Mouse (Mus musculus): Measurements from ENCODE around the gene Acin1.
"Not testable (repeated sequence)": the region's sequence is repeated elsewhere in the genome, so short reads cannot be mapped to it uniquely, and the experiment has no call there.

The Acin1 gene

DNA sequence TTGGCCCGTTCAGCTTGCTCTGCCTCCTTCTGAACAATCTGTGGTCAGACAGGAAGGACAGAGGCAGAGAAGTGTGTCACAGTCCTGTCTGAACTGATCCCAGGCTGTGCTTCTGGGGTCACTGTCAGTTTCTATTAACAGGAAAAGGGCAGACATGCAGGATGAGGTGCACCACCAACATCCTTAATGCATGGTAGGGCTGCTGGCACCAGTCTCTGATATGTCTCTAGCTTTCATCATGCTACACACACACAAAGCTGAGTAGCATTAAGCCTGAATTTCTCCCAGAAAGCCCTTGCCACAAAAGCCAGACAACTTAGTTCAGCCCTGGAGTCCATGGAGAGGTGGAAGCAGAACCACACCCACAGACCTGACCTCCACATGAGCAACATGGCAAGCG is 43.7 kb downstream of the Acin1 start:
- no peak for DNase-seq (ENCODE audit: low read depth, low spot score)

GRCm38 (mm10) chr14:54642224-54642944 is 44.3 kb downstream of the Acin1 start:
- DNase-seq (ENCODE audit: low read depth, low spot score) = no peak

- DNase-seq (ENCODE audit: low read depth, low spot score) = peak; percentile 92
Observed at GRCm38 (mm10) chr14:54641305-54641969, 45.3 kb downstream of the Acin1 start, which contains the start of gene Cdh24. Cdh24 (minus strand) TSS chr14:54641364.

- no peak for DNase-seq (ENCODE audit: low read depth, low spot score)
Observed at GRCm38 (mm10) chr14:54640946-54641304, 45.8 kb downstream of the Acin1 start, which contains the start of gene Gm17606. Gm17606 (plus strand) TSS chr14:54640952.

DNA sequence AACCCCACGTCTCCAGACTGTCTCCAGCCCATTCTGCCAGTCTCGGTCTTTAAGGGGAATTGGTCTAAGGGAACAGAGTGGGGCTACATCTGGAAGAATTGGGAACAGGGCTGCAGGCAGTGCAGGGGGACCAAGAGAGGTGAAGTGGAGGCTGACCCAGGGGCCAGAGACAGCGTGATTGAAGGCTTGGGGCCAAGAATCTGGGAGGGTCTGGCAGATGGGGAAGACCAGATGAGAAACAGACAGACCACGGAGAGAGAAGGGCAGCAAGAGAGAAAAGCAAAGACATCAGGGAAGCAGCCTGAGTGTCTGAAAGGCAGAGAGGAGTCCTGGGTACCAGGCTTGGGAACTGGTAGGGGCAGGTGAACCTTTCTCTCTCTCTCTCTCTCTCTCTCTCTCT is 46.6 kb downstream of the Acin1 start:
- DNase-seq (ENCODE audit: low read depth, low spot score) = no peak

- DNase-seq (ENCODE audit: low read depth, low spot score) = no peak
Observed at GRCm38 (mm10) chr14:54638210-54638609, 48.5 kb downstream of the Acin1 start.

DNA sequence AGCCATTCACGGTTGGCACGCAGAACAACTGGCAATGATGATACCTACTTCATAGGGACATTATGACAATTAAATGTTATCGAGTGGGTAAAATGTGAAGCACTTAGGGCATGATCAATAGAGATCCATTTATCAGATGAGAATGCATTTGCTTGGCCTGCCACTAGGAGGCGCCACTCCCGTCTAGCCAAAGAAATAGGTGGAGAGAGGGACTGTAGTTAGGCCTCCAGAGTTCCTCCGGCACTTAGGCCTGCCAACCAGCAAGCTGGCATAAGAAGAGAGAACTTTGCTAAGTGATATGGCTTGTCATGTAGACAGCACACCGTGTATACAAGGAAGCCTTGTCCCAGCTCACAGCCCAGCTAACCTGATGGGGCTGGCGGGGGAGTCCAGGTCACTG is 49.8 kb downstream of the Acin1 start:
- DNase-seq (ENCODE audit: low read depth, low spot score) = peak; percentile 62

DNA sequence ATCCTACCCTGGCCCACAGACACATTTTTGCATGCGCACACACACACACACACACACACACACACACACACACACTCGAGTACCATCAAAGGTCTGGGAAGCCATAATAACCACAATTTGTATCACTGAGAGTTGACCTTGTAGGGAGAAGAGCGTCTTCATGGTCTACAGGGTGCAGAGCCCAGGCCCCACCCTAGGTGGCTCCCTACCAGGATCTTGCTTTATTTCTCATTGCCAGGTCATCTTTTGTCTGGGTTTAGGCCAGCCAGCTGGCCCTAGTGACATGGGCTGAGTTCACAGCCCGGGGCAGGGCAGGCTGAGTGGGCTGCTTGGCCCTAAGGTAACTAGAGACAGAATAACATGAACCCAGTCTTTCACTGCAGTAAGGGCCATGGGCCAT is 52.5 kb downstream of the Acin1 start:
- DNase-seq (ENCODE audit: low read depth, low spot score) = peak; percentile 34

GRCm38 (mm10) chr14:54632252-54632651 is 54.5 kb downstream of the Acin1 start:
- no peak for DNase-seq (ENCODE audit: low read depth, low spot score)

- no peak for DNase-seq (ENCODE audit: low read depth, low spot score)
Observed at GRCm38 (mm10) chr14:54631240-54631599, 55.5 kb downstream of the Acin1 start.

DNA sequence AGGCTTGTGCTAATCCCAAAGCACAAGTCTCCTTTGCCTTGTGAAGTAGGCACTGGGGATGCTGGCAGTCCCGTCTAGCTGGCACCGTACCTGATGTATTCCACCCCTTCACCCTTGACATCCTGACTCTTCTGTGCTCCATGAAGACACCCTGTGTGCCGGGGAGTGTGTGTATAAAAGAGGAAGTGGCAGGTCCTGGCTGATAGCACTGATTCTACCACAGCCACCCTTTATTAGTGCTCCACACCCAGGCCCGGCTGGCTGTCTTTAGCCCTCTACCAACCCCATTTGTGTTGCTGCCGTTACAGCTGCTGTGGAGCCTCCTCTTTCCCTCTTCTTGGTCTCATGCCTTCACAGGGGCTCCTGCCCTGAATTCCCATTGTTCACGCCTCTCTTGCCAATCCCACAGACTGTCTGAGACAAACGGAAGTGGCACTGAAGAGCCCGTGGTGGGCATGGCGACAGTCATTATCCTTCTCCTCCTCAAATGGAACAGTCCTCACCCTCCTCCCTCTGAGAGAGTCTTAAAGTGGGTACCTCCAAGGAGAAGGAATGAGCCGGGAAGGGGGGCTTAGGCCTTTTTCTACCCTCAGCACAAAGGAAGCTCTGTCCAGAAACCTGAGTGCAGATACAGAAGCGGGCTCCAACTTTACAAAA is 56.0 kb downstream of the Acin1 start:
- DNase-seq (ENCODE audit: low read depth, low spot score) = no peak

GRCm38 (mm10) chr14:54629797-54630196 is 56.9 kb downstream of the Acin1 start:
- DNase-seq (ENCODE audit: low read depth, low spot score) = no peak

DNA sequence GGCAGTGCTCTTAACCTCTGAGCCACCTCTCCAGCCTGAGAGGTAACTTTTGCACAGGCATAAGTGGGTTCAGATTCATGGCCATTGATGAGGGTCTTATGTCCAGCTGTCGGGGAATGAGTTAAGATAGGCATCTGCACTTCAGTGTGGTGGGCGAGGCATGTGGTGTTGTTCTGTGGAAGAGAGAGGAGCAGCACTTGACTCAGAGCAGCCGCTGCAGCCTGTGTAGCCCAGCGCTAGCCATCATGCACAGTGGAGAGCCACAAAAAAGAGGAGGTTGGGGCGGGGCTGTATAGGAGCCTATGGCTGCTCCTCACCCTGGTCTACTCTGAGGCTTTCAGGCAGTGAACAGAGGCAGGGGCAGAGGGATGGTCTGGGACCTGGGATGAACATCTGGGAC is 58.6 kb downstream of the Acin1 start:
- DNase-seq (ENCODE audit: low read depth, low spot score) = no peak

GRCm38 (mm10) chr14:54624976-54625375 is 61.8 kb downstream of the Acin1 start:
- no peak for DNase-seq (ENCODE audit: low read depth, low spot score)

DNA sequence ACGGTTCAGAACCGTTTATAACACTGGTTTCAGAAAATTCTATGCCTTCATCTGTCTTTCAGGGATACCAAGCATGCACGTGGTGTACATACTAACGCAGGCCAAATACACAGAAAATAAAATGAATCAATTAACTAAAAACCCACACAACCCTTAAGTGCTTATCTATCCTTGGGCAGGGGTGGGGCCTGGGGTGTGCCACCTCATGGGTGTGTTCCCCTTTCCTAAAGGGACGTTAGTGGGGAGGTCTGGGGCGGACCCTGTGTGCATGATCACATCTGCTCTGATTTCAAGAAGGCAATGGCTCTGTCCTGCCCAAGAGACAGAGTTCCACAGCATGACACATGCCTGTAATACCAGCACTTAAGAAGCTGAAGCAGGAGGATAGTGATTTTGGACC is 63.4 kb downstream of the Acin1 start:
- no peak for DNase-seq (ENCODE audit: low read depth, low spot score)

GRCm38 (mm10) chr14:54621133-54621532 is 65.6 kb downstream of the Acin1 start, which contains the start of gene Psmb11:
Psmb11 (plus strand) TSS chr14:54621433.
- DNase-seq (ENCODE audit: low read depth, low spot score) = no peak

GRCm38 (mm10) chr14:54617897-54618365 is 68.8 kb downstream of the Acin1 start, which contains the start of gene Psmb5:
Psmb5 (minus strand) TSS chr14:54618022.
- DNase-seq (ENCODE audit: low read depth, low spot score) = peak; percentile 95

GRCm38 (mm10) chr14:54617152-54617896 is 69.4 kb downstream of the Acin1 start:
- DNase-seq (ENCODE audit: low read depth, low spot score) = peak; percentile 46

DNA sequence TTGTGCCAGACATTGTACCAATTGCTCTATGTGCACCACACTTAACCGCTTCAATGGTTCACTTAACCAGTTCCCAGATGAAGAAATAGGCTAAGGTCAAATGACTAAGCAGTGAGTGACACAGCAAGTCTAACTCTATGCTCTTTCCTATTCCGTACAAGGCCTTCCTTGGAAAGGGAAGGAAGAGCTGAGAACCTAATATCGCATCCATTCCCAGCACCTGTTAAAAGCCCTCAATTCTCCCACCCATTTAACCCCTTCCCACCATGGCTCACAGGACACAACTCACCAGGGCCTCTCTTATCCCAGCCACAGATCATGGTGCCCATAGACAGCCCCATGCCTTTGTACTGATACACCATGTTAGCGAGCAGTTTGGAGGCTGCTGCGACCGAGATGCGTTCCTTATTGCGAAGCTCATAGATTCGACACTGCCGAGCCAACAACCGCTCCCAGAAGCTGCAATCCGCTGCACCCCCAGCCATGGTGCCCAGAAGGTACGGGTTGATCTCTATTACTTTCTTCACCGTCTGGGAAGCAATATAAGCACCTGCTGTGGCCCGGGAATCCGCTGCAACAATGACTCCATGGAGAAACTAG is 70.4 kb downstream of the Acin1 start:
- DNase-seq (ENCODE audit: low read depth, low spot score) = no peak

- not testable (repeated sequence) for DNase-seq (ENCODE audit: low read depth, low spot score)
Observed at GRCm38 (mm10) chr14:54614130-54614529, 72.6 kb downstream of the Acin1 start.

GRCm38 (mm10) chr14:54610648-54611047 is 76.1 kb downstream of the Acin1 start:
- DNase-seq (ENCODE audit: low read depth, low spot score) = no peak
